Mouse (Mus musculus): ENCODE measurements around the gene Pemt. TPM values are rescaled to one million over a fixed set of nuclear protein-coding genes. Genes with fewer than 3 reads are reported as not detected.

Gene Pemt
- polyA plus RNA-seq, 1 experiment from 2014 or later: 7.7 TPM

DNA sequence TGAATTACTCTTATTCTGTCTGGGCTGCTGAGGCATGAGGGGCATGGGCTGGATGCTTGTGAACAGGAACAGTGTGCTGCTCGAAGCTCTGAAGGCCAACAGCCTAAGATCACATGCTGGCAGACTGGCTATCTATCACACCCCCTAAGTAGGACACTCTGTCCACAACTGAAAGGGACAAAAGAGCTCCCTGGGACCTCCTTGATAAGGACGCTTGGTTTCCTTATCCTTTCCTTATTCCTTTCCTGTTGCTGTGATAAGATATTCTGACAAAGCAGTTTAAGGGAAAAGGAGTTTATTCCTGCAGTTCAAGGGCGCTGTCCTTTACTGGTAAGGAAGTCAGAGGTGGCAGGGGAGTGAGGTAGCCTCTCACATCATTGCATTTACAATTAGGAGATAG, 105.6 kb downstream of the Pemt start:
- Histone ChIP-seq H3K4me3 (ENCODE audit: low read depth, low read length) (no peak overlapping the region), H3K27ac (ENCODE audit: low read depth, low read length) (no peak overlapping the region), H3K27me3 (ENCODE audit: control insufficient read depth, insufficient read depth, low read length) (no peaks in the 10 kb centered on the region), H3K9me3 (ENCODE audit: control insufficient read depth, low read length) (no peaks in the 10 kb centered on the region), H3K9ac (ENCODE audit: low read length) (no peak overlapping the region), H3K4me1 (replicated peaks; ENCODE audit: control insufficient read depth, insufficient read depth, low read length) (0 out of 2 replicates have a peak, but pooled peaks cover 2% of the 10 kb centered on the region), H3K36me3 (ENCODE audit: control insufficient read depth, insufficient read depth, low read length) (no peaks in the 10 kb centered on the region), H3K4me2 (ENCODE audit: low read depth, low read length, severe bottlenecking) (no peak overlapping the region)
- DNase-seq (ENCODE audit: low spot score) (no peak), ATAC-seq (replicated peaks; ENCODE audit: low FRiP score) (no peak)
- WGBS: 67% methylated on average over 3 of the region's 3 CpGs

DNA sequence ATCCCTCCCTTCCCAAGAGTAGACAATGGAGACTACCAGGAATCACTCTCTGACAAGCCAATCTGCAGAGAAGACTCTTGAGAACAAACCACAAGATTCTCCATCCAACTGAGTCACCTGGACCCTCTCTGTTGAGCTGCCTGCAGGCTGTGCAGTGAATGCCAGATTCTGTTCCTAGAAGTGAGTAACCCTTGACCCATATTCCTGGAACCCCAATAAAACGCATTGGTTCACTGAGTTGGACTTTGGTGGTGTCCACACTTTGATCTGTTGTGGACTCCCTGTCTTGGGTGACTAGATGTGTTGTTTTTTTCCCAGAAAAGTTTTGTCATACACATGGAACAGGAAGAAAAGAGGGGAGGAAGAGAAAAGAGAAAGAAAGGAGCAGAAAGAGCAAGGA, 106.5 kb downstream of the Pemt start:
- Histone ChIP-seq H3K9ac (ENCODE audit: low read length) (no peak overlapping the region), H3K36me3 (ENCODE audit: control insufficient read depth, insufficient read depth, low read length) (no peaks in the 10 kb centered on the region), H3K4me2 (ENCODE audit: low read depth, low read length, severe bottlenecking) (no peak overlapping the region), H3K4me3 (ENCODE audit: low read depth, low read length) (no peak overlapping the region), H3K9me3 (ENCODE audit: control insufficient read depth, low read length) (no peaks in the 10 kb centered on the region), H3K4me1 (replicated peaks; ENCODE audit: control insufficient read depth, insufficient read depth, low read length) (0 out of 2 replicates have a peak, but pooled peaks cover 2% of the 10 kb centered on the region), H3K27me3 (ENCODE audit: control insufficient read depth, insufficient read depth, low read length) (no peaks in the 10 kb centered on the region), H3K27ac (ENCODE audit: low read depth, low read length) (no peak overlapping the region)
- ATAC-seq (replicated peaks; ENCODE audit: low FRiP score): no peak
- no peak for DNase-seq (ENCODE audit: low spot score)
- WGBS: 83% methylated on average over 1 of the region's 1 CpGs

DNA sequence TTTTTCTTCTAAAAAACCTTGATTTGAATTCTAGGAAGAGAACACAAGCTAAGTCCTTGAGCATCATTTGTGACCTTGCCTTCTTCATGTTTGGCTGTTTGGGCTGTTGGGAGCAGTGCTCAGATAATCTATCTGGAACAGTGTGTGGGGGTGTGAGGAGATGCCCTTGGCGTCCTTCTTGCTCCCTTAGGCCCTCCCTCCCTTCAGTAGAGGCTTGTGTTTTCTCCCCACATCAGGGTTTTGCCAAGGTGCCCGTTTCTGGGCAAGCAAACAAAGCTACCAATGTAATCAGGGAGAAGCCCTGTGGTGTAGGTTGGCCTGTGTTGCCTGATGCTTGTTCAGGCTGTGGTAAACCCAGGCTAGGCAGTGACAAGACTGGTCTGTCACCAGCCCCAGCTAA, 108.7 kb downstream of the Pemt start:
- H3K9me3 ChIP-seq (ENCODE audit: control insufficient read depth, low read length): no peaks in the 10 kb centered on the region
- no peak overlapping the region for H3K4me2 ChIP-seq (ENCODE audit: low read depth, low read length, severe bottlenecking)
- H3K9ac ChIP-seq (ENCODE audit: low read length): no peak overlapping the region
- WGBS: 60% methylated on average over 2 of the region's 2 CpGs
- DNase-seq (ENCODE audit: low spot score): no peak
- H3K27ac ChIP-seq (ENCODE audit: low read depth, low read length): no peak overlapping the region
- no peak overlapping the region for H3K4me3 ChIP-seq (ENCODE audit: low read depth, low read length)
- H3K27me3 ChIP-seq (ENCODE audit: control insufficient read depth, insufficient read depth, low read length): no peaks in the 10 kb centered on the region
- 0 out of 2 replicates have a peak, but pooled peaks cover 2% of the 10 kb centered on the region for H3K4me1 ChIP-seq (replicated peaks; ENCODE audit: control insufficient read depth, insufficient read depth, low read length)
- ATAC-seq (replicated peaks; ENCODE audit: low FRiP score): no peak
- no peaks in the 10 kb centered on the region for H3K36me3 ChIP-seq (ENCODE audit: control insufficient read depth, insufficient read depth, low read length)

DNA sequence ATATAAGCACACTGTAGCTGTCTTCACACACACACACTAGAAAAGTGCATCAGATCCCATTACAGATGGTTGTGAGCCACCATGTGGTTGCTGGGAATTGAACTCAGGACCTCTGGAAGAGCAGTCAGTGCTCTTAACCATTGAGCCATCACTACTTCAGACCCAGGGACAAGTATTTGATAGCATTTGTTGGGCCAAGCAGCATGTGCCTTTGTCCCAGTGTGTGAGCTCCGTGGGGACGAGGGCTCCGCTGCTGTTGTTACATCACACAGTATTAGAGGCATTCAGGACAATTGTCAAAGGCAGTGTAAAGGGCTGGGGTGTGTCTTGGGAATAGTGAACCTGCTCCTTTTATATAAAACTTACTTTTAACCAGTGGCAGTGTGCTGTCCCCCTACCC, 109.3 kb downstream of the Pemt start:
- WGBS: 79% methylated on average over 3 of the region's 3 CpGs
- no peak overlapping the region for H3K9ac ChIP-seq (ENCODE audit: low read length)
- no peak overlapping the region for H3K4me3 ChIP-seq (ENCODE audit: low read depth, low read length)
- no peak overlapping the region for H3K4me2 ChIP-seq (ENCODE audit: low read depth, low read length, severe bottlenecking)
- DNase-seq (ENCODE audit: low spot score) (no peak), ATAC-seq (replicated peaks; ENCODE audit: low FRiP score) (no peak)
- H3K4me1 ChIP-seq (replicated peaks; ENCODE audit: control insufficient read depth, insufficient read depth, low read length): 0 out of 2 replicates have a peak, but pooled peaks cover 2% of the 10 kb centered on the region
- H3K27me3 ChIP-seq (ENCODE audit: control insufficient read depth, insufficient read depth, low read length): no peaks in the 10 kb centered on the region
- no peaks in the 10 kb centered on the region for H3K9me3 ChIP-seq (ENCODE audit: control insufficient read depth, low read length)
- H3K36me3 ChIP-seq (ENCODE audit: control insufficient read depth, insufficient read depth, low read length): no peaks in the 10 kb centered on the region
- no peak overlapping the region for H3K27ac ChIP-seq (ENCODE audit: low read depth, low read length)

DNA sequence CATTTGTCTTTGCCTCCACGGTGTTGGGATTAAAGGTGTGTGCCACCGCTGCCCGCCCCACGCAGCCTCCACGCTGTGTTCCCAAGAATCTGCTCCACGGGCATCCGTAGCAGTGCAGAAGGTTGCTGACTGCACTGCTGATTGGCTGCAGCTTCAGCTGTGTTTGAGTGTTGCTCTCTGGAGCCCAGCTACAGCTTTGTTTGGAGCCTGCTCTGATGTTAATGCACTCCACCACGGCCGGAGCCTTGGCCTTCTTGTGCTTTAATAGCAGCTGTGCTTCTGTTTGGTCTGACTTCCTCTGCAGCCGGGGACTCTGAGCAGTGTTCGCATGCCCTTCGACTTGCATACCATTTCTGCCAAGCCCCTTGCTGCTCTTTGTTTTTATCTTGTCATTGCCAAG, 112.3 kb downstream of the Pemt start:
- Histone ChIP-seq H3K4me1 (replicated peaks; ENCODE audit: control insufficient read depth, insufficient read depth, low read length) (no peaks in the 10 kb centered on the region), H3K27ac (ENCODE audit: low read depth, low read length) (no peak overlapping the region), H3K9me3 (ENCODE audit: control insufficient read depth, low read length) (no peaks in the 10 kb centered on the region), H3K27me3 (ENCODE audit: control insufficient read depth, insufficient read depth, low read length) (no peaks in the 10 kb centered on the region), H3K4me2 (ENCODE audit: low read depth, low read length, severe bottlenecking) (no peak overlapping the region), H3K4me3 (ENCODE audit: low read depth, low read length) (no peak overlapping the region), H3K9ac (ENCODE audit: low read length) (no peak overlapping the region), H3K36me3 (ENCODE audit: control insufficient read depth, insufficient read depth, low read length) (no peaks in the 10 kb centered on the region)
- no peak for ATAC-seq (replicated peaks; ENCODE audit: low FRiP score)
- WGBS: 56% methylated on average over 12 of the region's 12 CpGs
- DNase-seq (ENCODE audit: low spot score): no peak

DNA sequence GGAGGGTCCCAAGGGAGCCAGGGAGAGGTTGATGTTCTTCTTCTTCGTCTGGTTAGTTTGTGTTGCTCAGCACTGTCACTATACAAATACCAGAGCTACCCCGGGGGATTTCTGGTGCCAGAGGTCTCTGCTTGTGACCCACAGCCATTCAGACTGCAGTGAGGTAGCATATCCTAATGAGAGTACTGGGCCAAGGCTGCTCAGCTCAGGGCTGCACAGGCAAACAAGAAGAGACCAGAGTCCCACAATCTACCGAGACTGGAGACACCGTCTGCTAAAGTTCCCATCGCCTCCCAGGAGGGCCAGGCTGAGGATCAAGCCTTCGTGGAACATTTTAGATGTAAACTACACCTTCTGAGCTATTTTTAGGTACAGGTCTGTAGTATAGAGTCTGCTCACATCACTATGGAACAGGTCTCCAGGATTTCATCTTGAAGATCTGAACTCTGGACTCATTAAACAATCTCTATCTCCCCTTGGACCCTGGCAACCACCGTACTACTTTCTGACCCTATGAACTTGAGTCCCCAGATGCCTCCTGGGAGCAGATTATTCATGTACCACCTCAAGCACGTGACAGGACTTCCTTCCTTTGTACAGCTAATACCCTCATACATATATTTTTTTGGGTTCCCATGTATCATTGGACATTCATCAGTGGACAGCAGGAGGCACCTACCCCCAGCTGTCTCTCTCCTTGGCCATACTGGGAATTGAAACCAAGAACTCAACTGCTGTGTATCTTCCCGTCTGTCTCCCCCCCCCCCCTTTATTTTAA, 113.5 kb downstream of the Pemt start:
- no peak for ATAC-seq (replicated peaks; ENCODE audit: low FRiP score)
- WGBS: 78% methylated on average over 9 of the region's 9 CpGs
- no peaks in the 10 kb centered on the region for H3K36me3 ChIP-seq (ENCODE audit: control insufficient read depth, insufficient read depth, low read length)
- H3K27ac ChIP-seq (ENCODE audit: low read depth, low read length): no peak overlapping the region
- no peak overlapping the region for H3K4me2 ChIP-seq (ENCODE audit: low read depth, low read length, severe bottlenecking)
- H3K9me3 ChIP-seq (ENCODE audit: control insufficient read depth, low read length): no peaks in the 10 kb centered on the region
- DNase-seq (ENCODE audit: low spot score): no peak
- H3K4me1 ChIP-seq (replicated peaks; ENCODE audit: control insufficient read depth, insufficient read depth, low read length): no peaks in the 10 kb centered on the region
- H3K27me3 ChIP-seq (ENCODE audit: control insufficient read depth, insufficient read depth, low read length): no peaks in the 10 kb centered on the region
- no peak overlapping the region for H3K4me3 ChIP-seq (ENCODE audit: low read depth, low read length)
- H3K9ac ChIP-seq (ENCODE audit: low read length): no peak overlapping the region

DNA sequence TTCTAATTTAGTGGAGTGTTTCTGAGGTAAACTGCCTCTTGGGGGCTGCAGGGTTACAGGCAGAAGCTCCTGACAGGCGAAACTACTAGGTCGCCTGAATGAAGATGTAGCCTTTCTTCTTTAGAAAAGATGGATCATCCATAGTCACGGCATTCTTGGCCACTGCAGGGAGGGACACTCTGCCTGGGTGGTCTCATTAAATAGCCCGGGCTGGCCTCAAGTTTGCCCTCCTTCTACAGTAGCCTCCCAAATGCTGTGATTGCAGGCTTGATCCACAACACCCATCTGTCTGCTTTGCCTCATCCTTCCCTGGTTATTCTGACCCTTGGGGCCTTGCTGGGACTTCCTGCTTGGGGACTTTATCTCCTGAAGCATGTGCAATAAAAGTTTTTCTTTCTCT, 116.3 kb downstream of the Pemt start:
- Histone ChIP-seq H3K4me3 (ENCODE audit: low read depth, low read length) (no peak overlapping the region), H3K36me3 (ENCODE audit: control insufficient read depth, insufficient read depth, low read length) (no peaks in the 10 kb centered on the region), H3K27me3 (ENCODE audit: control insufficient read depth, insufficient read depth, low read length) (no peaks in the 10 kb centered on the region), H3K9me3 (ENCODE audit: control insufficient read depth, low read length) (no peaks in the 10 kb centered on the region), H3K4me2 (ENCODE audit: low read depth, low read length, severe bottlenecking) (no peak overlapping the region), H3K27ac (ENCODE audit: low read depth, low read length) (no peak overlapping the region), H3K4me1 (replicated peaks; ENCODE audit: control insufficient read depth, insufficient read depth, low read length) (no peaks in the 10 kb centered on the region), H3K9ac (ENCODE audit: low read length) (no peak overlapping the region)
- DNase-seq (ENCODE audit: low spot score) (no peak), ATAC-seq (replicated peaks; ENCODE audit: low FRiP score) (no peak)
- WGBS: 66% methylated on average over 4 of the region's 4 CpGs

DNA sequence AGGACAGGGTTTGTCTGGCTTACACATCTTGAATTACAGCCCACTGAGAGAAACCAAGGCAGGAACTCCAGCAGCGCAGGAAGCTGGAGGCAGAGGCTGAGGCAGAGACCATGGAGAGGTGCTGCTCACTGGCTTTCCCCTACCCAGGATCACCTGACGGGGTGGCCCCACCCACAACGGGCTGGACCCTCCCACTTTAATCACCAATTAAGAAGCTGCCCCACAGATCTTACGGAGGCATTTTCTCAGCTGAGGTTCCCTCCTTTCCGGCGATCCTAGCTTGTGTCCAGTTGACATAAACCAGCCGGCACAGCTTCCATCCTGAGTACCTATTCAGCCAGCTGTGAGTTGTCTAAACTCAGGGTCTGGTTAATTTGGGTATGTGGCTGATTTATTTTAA, 125.0 kb downstream of the Pemt start:
- H3K4me2 ChIP-seq (ENCODE audit: low read depth, low read length, severe bottlenecking): no peak overlapping the region
- H3K27me3 ChIP-seq (ENCODE audit: control insufficient read depth, insufficient read depth, low read length): no peaks in the 10 kb centered on the region
- no peaks in the 10 kb centered on the region for H3K36me3 ChIP-seq (ENCODE audit: control insufficient read depth, insufficient read depth, low read length)
- no peak overlapping the region for H3K27ac ChIP-seq (ENCODE audit: low read depth, low read length)
- DNase-seq (ENCODE audit: low spot score) (no peak), ATAC-seq (replicated peaks; ENCODE audit: low FRiP score) (no peak)
- no peak overlapping the region for H3K4me3 ChIP-seq (ENCODE audit: low read depth, low read length)
- no peaks in the 10 kb centered on the region for H3K9me3 ChIP-seq (ENCODE audit: control insufficient read depth, low read length)
- no peak overlapping the region for H3K9ac ChIP-seq (ENCODE audit: low read length)
- WGBS: 16% methylated on average over 7 of the region's 7 CpGs
- H3K4me1 ChIP-seq (replicated peaks; ENCODE audit: control insufficient read depth, insufficient read depth, low read length): no peaks in the 10 kb centered on the region
